Mouse (Mus musculus): ENCODE results near the gene Cmc1. TPM values are rescaled to one million over a fixed set of nuclear protein-coding genes. Genes with fewer than 3 reads are reported as not detected.
A peak's percentile ranks its signal among the peaks of the same experiment; 100 is the strongest.

Cmc1 gene
- total RNA-seq, 2 experiments from 2014 or later, result 11.9 to 13.6 TPM

GRCm38 (mm10) chr9:118042738-118043137 lies 107.2 kb downstream of the Cmc1 start:
- DNase-seq (ENCODE audit: extremely low spot score in 1 of 2, low spot score in 2 of 2), result no peak
- intact Hi-C loops (cut with DNase I), result loop anchor here (5.0 kb wide), 1 partner anchor 140 kb away; no protein-coding TSS in a partner anchor

- no peak for DNase-seq (ENCODE audit: extremely low spot score in 1 of 2, low spot score in 2 of 2)
- intact Hi-C loops (cut with DNase I), result loop anchor here (5.0 kb wide), 1 partner anchor 139 kb away; no protein-coding TSS in a partner anchor
These were observed 108.3 kb downstream of the Cmc1 start for GRCm38 (mm10) chr9:118041646-118042045.

DNA sequence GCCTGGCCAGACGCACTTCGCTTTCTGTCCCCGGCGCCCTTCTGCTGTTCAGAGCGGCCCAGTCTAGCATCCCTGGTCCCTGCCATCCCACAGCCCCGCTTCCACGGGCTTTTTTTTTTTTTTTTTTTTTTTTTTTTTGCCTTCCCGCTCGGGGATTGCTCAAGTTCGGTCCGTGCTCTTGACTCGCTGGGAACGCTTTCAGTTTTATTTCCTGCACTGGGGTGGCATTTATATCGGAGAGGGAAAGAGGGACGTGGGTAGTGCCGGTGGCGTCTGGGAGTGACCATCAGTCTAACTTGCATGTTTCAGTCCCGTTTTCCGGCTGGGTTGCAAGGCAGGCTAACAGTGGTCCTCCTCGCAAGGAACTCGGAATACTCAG lies 109.0 kb downstream of the Cmc1 start:
- DNase-seq (ENCODE audit: extremely low spot score in 1 of 2, low spot score in 2 of 2), result peak in 1 of 2 experiments; percentile 18
- intact Hi-C loops (cut with DNase I), result loop anchor here (5.0 kb wide), 1 partner anchor 139 kb away; no protein-coding TSS in a partner anchor

DNA sequence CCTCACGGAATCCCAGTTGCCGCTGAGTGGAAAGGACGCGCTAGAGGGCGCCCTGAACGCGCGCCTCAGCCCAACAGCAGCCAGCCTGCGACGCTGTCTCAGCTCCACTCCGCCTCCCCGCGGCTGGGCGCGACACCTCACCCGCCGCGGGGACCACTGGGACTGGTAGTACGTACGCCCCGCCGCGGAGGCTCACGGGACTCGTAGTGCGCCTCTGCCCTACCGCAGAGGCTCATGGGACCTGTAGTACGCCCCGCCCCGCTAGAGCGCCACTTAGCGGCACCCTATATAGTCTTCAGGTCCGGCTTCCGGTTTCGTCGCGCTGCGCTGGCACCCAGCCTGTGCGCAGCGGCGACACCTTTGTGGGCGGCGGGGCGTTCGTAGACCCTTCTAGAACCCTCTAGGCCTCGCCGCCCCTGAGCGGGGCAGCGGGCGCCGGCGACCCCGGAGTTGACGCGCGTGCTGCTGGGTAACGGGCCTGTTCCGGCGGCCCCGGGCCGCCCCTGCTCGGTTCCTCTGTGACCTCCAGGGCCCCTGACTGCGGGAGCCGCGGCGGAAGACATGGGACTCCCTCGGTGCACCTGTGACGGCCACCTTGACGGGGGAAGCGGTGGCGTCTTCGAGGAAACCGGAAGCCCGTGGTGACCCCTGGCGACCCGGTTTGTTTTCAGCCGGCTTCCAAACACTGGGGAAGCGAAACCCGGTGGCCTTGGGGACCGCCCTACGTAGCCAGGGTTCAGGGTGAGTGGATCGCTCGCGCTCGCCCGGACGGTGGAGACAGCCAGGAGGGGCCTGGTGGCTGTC lies 109.6 kb downstream of the Cmc1 start, which contains the start of gene Azi2:
Azi2 (plus strand) TSS at position 282 of the 804 bp plus-strand sequence.
- DNase-seq (ENCODE audit: extremely low spot score in 1 of 2, low spot score in 2 of 2), result peak; percentile 97 to 99
- intact Hi-C loops (cut with DNase I), result loop anchor here (5.0 kb wide), 1 partner anchor 138 kb away; no protein-coding TSS in a partner anchor

- no peak for DNase-seq (ENCODE audit: extremely low spot score in 1 of 2, low spot score in 2 of 2)
- intact Hi-C loops (cut with DNase I), result no loop called here
These were observed 115.0 kb downstream of the Cmc1 start for GRCm38 (mm10) chr9:118034990-118035389.

GRCm38 (mm10) chr9:118031694-118032093 lies 118.3 kb downstream of the Cmc1 start:
- intact Hi-C loops (cut with DNase I), result no loop called here
- DNase-seq (ENCODE audit: extremely low spot score in 1 of 2, low spot score in 2 of 2), result no peak

DNA sequence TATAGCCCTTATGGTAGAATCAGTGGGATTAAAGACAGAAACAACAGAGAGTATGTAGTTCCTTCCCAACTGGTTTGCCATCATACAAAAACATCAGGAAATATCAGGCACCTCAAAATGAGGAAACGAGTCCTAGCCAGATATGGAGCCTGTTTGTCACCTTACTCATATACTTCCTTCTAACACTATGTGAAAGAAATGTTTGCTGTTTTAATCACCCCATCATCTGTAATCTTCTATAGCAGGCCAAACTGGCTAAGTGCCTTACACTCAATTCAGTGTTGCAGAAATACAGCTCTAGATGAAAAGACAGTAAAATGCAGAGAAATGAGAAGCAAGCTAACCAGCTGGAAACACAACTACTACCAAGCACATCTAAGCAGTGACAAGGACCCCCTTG lies 119.7 kb downstream of the Cmc1 start:
- intact Hi-C loops (cut with DNase I), result no loop called here
- DNase-seq (ENCODE audit: extremely low spot score in 1 of 2, low spot score in 2 of 2), result no peak

GRCm38 (mm10) chr9:118029490-118029889 lies 120.5 kb downstream of the Cmc1 start:
- no peak for DNase-seq (ENCODE audit: extremely low spot score in 1 of 2, low spot score in 2 of 2)
- intact Hi-C loops (cut with DNase I), result no loop called here

DNA sequence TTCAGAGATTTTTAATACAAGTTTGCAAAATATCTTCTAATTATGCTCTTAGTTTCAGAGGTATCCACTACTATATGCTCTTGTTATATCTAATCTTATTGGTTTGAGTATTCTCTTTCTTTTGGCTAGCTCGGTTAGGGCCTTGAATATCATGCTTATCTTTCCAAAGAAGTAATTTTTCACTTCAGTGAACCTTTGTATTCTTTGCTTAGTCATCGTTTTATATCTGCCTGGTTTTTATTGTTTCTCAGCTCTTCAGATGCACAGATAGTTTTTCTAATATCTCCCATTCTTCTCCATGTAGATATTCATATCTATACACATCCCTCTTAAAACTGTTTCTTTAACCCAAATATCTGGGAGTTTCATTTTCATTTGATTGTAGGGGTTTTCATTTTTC lies 125.0 kb downstream of the Cmc1 start:
- DNase-seq (ENCODE audit: extremely low spot score in 1 of 2, low spot score in 2 of 2), result no peak
- intact Hi-C loops (cut with DNase I), result no loop called here

Other genes with a start within 250 kb of the Cmc1 start
- gene Azi2, start 109.7 kb downstream of the Cmc1 start, total RNA-seq (2021), result 10 to 100 TPM; 67.8 to 70.8 TPM